Mouse (Mus musculus) embryonic fibroblast, embryonic 13.5 days (primary cell): ENCODE measurements around the gene Clca3b. TPM values are rescaled to one million over a fixed set of nuclear protein-coding genes. Genes with fewer than 3 reads are reported as not detected.
A peak's percentile ranks its signal among the peaks of the same experiment; 100 is the strongest.
"Not testable (repeated sequence)": the region's sequence is repeated elsewhere in the genome, so short reads cannot be mapped to it uniquely, and the experiment has no call there.

Experiments used
- H3K27ac ChIP-seq: 2 replicates; pipeline ENCODE4 v1.5.1; 2012; ENCODE audit warnings: low read length, control low read depth, inconsistent platforms; ENCODE audit not compliant: insufficient read depth
- H3K4me1 ChIP-seq: 2 replicates; pipeline ENCODE4 v1.6.1; 2011; ENCODE audit warnings: low read length; ENCODE audit not compliant: control insufficient read depth, insufficient read depth
- H3K4me3 ChIP-seq: 2 replicates; pipeline ENCODE4 v1.5.1; 2011; ENCODE audit warnings: mild to moderate bottlenecking, control low read depth, low read length; ENCODE audit not compliant: insufficient read depth
- CTCF ChIP-seq: IDR thresholded peaks from 2 replicates; pipeline ENCODE4 v1.5.1; 2011; ENCODE audit warnings: mild to moderate bottlenecking, control low read depth, low read length, moderate library complexity, borderline replicate concordance; ENCODE audit not compliant: insufficient read depth
- POLR2A ChIP-seq: IDR thresholded peaks from 2 replicates; pipeline ENCODE4 v1.6.1; 2011; ENCODE audit warnings: low read depth, mild to moderate bottlenecking, control low read depth, low read length, moderate library complexity
- polyA plus RNA-seq: library from polyadenylated mRNA; stranded (reverse); fragments of >200 nt; gene quantifications from 2 replicates; pipeline ENCODE4 v1.2.4, GENCODE M21; 2011; ENCODE audit warnings: low read depth; ENCODE audit not compliant: missing spikeins, insufficient read length

The Clca3b gene
- polyA plus RNA-seq, 1 experiment = not detected

DNA sequence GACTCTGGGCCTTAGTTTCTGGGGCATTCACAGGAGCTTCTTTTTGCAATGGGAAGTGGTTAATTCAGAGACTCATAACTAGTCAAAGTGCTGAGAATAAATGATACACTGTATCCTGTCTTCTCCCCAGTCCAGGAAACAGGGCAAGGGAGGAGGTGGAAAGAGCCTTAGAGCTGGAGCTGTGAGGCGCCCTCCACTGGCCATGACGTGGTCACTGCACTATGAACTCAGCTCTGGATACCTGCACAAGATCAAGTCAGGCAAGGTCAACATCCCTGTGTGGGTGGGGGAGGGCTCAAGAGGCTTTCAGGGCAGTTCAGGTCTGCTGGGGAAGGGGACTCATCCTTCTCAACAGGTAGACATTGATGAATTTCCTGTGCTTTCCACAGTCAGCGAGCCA, 37.3 kb downstream of the Clca3b start:
- Histone ChIP-seq H3K4me1 (no peaks in the 10 kb centered on the region), H3K27ac (no peak overlapping the region), H3K4me3 (no peak overlapping the region)
- TF ChIP-seq CTCF (0 out of 2 replicates have a peak, but pooled peaks have one; percentile 2), POLR2A (no peak)

DNA sequence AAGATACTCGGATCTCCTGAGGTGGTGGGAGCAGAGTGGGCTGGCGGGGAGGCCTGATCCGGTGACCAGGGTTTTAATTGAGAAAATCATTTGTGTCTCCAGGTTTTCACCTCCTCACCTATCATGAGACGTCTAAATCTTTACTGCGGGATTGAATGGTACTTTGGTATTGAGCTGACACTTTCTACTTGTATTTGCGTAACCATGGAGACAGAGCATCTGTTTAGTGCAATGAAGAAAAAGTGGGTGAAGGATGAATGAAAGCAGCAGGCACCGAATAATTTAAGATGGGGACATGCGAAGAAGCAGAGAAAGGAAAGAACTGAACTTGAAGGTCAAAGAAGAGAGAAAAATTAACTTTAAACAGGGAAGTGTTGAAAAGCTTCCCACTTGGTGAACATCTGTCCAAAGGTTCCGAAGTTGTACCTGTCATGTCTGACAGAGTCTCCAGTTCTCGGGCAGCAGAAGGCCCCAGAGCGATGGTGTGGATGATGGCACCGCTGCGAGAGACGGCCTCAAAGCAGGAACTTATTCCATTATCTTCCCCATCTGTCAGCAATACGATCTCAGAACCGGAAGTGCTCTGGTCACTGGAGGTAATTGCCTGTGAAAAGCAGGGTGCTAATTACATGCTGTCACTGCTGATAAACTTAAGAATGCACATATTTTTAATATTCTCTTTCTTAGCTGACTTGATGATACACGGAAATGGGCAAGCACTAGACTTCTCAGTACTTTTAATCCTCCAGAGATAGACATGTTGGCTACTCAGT, 40.8 kb downstream of the Clca3b start:
- not testable (repeated sequence) for H3K4me3 ChIP-seq, H3K4me1 ChIP-seq, H3K27ac ChIP-seq

DNA sequence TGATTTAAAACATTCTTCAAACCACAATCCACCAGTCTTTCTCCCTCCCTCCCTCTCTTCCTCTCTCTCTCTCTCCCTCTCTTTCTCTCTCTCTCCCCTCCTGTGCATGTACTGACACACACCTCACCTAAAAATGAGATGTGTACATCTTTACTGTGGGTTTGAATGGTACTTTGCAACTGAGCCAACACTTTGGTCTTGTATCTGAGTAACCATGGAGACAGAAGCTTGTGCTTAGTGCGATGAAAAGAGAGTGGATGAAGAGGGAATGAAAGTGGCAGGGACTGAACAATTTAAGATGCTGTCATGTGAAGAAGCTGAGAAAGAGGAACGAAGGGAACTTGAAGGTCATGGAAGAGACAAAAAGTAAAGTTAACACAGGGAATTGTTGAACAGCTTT, 42.5 kb downstream of the Clca3b start:
- not testable (repeated sequence) for H3K27ac ChIP-seq, H3K4me1 ChIP-seq, H3K4me3 ChIP-seq

DNA sequence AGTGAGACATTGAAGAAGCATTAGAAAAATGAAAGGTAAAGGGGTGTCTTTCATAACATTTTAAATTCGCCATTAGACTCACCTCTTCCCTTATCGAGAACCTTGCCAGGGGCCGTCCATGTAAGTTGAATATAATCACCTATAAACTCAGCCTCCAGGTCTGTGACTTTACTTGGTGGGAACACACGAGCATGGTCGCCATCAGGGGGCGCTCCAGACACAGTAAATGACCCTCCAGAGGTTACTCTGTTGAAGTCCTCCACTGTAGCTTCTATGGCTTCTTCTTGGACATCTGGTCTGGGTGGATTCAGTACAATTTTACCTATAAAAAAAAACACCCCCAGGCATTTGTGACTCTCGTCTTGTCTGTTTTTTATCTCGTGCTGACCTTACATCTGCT, 47.3 kb downstream of the Clca3b start:
- H3K4me1 ChIP-seq = no peaks in the 10 kb centered on the region
- TF ChIP-seq POLR2A (no peak), CTCF (peak; percentile 34; the same call in 1 of the 2 replicates)
- H3K27ac ChIP-seq = no peak overlapping the region

DNA sequence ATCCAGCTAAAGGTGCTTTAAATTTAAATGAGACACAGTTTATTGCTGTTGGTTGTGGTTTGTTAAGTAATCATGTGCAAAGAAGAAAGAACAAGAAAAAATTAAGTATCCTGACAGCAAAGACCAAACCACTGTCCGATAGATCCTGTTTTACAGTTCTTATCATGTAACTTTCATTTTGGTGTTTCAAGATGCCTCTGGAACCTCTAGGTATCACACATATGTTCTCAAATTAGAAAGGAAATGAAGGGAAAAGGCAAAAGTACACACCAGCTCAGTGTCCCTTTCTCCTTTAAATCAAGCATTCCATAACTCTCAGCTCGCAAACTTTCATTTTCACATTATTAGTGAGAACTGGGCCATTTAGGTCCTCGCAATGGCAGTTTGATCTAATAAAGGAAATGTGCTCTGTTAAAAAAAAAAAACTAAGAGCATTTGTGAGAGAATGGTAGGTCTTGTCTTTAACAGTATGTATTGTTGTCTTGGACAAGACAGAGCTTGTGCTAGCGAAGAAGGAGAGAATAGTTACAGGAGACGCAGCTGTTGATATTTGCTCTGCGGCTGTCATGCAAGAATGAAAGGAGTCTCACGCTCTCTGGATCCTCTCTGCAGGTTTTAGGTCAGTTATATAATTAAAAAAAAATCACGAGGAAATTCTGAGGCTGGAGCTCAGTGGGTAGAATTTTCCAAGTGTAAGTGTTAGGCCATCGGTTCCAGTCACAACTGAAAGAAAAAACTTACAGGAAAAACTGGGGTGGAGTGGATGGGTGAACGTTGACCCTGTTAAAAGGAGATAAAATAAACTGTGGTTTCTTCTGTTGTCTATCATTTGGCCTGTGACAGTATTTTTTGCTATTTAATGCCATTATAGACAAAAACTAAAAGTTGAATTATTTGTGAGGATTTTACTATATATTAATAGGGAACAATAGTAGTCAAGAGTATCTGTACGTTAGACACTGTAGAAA, 63.7 kb downstream of the Clca3b start:
- Histone ChIP-seq H3K4me3 (no peak overlapping the region), H3K4me1 (no peaks in the 10 kb centered on the region), H3K27ac (no peak overlapping the region)
- TF ChIP-seq POLR2A (no peak), CTCF (no peak)

More for the DNA sequence above, 47.3 kb downstream of the Clca3b start:
- no peak overlapping the region for H3K4me3 ChIP-seq

Other genes starting within 250 kb of the Clca3b start
- gene Sh3glb1, start 129.0 kb downstream of the Clca3b start, polyA plus RNA-seq = 253 and 269 TPM in 2 replicates
- gene Clca3a1, start 88.4 kb downstream of the Clca3b start, polyA plus RNA-seq = 17.2 and 26.1 TPM in 2 replicates
- gene Clca3a2, start 29.9 kb downstream of the Clca3b start, polyA plus RNA-seq = 0.42 TPM in 1 of 2 replicates, not detected in the other
- not detected in 2 replicates for gene Clca4b, start 83.2 kb upstream of the Clca3b start, polyA plus RNA-seq
- not detected in 2 replicates for gene Clca4a, start 125.7 kb upstream of the Clca3b start, polyA plus RNA-seq
- gene Clca1, start 183.4 kb upstream of the Clca3b start, polyA plus RNA-seq = not detected in 2 replicates